Mouse (Mus musculus) embryonic fibroblast, embryonic 13.5 days (primary cell): Measurements from ENCODE around the gene Itgb1bp1.

ENCODE experiments used
- CTCF ChIP-seq: IDR thresholded peaks from 2 replicates; pipeline ENCODE4 v1.5.1; 2011; ENCODE audit warnings: mild to moderate bottlenecking, control low read depth, low read length, moderate library complexity, borderline replicate concordance; ENCODE audit not compliant: insufficient read depth
- POLR2A ChIP-seq: IDR thresholded peaks from 2 replicates; pipeline ENCODE4 v1.6.1; 2011; ENCODE audit warnings: low read depth, mild to moderate bottlenecking, control low read depth, low read length, moderate library complexity

- no peak for TF ChIP-seq CTCF
- no peak for TF ChIP-seq POLR2A
Observed at GRCm38 (mm10) chr12:21331711-21332110, 45.6 kb upstream of the Itgb1bp1 start.
